Mouse (Mus musculus) CH12.LX (cell line): Measurements from ENCODE around the gene Casz1.

Experiments used
- CTCF ChIP-seq, 2 experiments: IDR thresholded peaks in 1 of 2; conservative IDR thresholded peaks in 1 of 2; 2 replicates each; pipeline ENCODE4 v1.5.1; 2011 to 2012; ENCODE audit warnings: low read depth in 2 of 2, low read length in 2 of 2, improper control_type of control experiment in 1 of 2, inconsistent platforms in 1 of 2, mild to moderate bottlenecking in 1 of 2, moderate library complexity in 1 of 2
- ETS1 ChIP-seq: conservative IDR thresholded peaks from 2 replicates; pipeline ENCODE4 v1.6.1; 2012; ENCODE audit warnings: low read depth, mild to moderate bottlenecking, inconsistent platforms, low read length, improper control_type of control experiment, moderate library complexity

DNA sequence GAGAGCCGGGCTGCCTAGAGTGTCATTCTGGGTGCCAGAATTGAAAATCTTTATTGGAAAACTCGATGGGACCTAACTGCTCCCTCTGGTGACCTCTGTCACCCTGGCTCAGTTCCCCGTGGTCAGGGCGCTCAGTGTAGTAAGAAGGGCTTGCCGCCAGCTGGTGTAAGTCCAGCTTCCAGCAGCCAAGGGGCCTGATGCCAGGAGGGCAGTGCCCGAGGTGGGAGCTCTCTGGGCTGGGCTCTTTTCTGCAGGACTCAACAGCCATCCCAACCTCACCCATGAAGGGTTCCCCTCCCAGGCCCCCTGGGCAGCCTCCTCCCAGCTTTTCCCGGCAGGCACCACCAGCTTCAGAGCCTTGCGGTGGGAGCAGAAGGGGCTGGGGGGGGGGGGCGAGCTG, 42.0 kb downstream of the Casz1 start:
- no peak for TF ChIP-seq CTCF (conservative IDR thresholded peaks at IDR 0.05 in 1 of 2, IDR thresholded peaks at IDR 0.05 in 1 of 2; ENCODE audit: low read depth in 2 of 2, low read length in 2 of 2)
- no peak for TF ChIP-seq ETS1
